Mouse (Mus musculus): Measurements from ENCODE around the gene Clpx.

GRCm38 (mm10) chr9:65333958-65334357 lies 39.9 kb downstream of the Clpx start:
- no peak for TF ChIP-seq CHD2 (IDR thresholded peaks at IDR 0.05; ENCODE audit: low read depth, low read length)
- no peak for TF ChIP-seq ZNF384 (IDR thresholded peaks at IDR 0.05; ENCODE audit: low read depth, low read length)

All from ES-E14 (cell line).